Mouse (Mus musculus) regulatory T cell (primary cell): Measurements from ENCODE around the gene Gimap1.

Experiments
- in situ Hi-C: fragments of 300-600 bp; cut with MboI, MseI; formaldehyde crosslinking; loops from one replicate; pipeline ENCODE4 v1.15.1; 2025; ENCODE audit warnings: high pct_unique_total_duplicates

The Gimap1 gene

DNA sequence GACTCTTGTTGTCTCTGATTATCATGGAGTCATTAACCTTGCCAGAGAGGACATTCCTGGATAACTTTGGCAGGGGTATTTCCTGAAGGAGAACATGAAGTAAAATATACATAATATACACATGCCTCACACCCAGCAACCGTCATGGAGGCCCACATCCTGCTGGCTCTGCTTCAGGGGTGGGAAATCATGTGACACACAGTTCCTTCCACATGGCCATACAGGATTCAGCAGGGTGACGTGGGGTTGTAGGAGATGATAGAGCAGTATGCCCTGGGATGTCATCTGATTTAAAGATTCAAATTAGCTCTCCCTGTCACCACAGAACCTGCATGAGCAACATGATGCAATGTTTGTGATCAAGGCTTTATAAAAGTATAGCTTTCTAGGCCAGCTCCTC, 49.0 kb downstream of the Gimap1 start:
- in situ Hi-C loops: no loop called here
